Mouse (Mus musculus) hindbrain, embryonic 13.5 days (tissue): ENCODE results near the gene Wwtr1. TPM values are rescaled to one million over a fixed set of nuclear protein-coding genes. Genes with fewer than 3 reads are reported as not detected.

Experiments used
- ATAC-seq: fragments of 200-750 bp; cut with Nextera tagmentation; 2 replicates; pipeline ENCODE4 v1.8.0; 2017; ENCODE audit warnings: moderate TSS enrichment; ENCODE audit not compliant: low FRiP score
- H3K27ac ChIP-seq: fragments of 300-500 bp; sonication (generic); 2 replicates; pipeline ENCODE4 v1.5.1; 2015; ENCODE audit warnings: inconsistent platforms, mild to moderate bottlenecking, moderate library complexity
- H3K27me3 ChIP-seq: fragments of 300-500 bp; sonication (generic); 2 replicates; pipeline ENCODE4 v1.6.1; 2015; ENCODE audit warnings: mild to moderate bottlenecking, inconsistent platforms
- H3K36me3 ChIP-seq: fragments of 300-500 bp; sonication (generic); 2 replicates; pipeline ENCODE4 v1.6.1; 2015; ENCODE audit warnings: mild to moderate bottlenecking, inconsistent platforms
- H3K4me1 ChIP-seq: fragments of 300-500 bp; sonication (generic); replicated peaks from 2 replicates; pipeline ENCODE4 v1.6.1; 2015; ENCODE audit warnings: inconsistent platforms
- H3K4me2 ChIP-seq: fragments of 300-500 bp; sonication (generic); 2 replicates; pipeline ENCODE4 v1.6.1; 2015; ENCODE audit warnings: inconsistent platforms, mild to moderate bottlenecking, moderate library complexity
- H3K4me3 ChIP-seq: fragments of 300-500 bp; sonication (generic); 2 replicates; pipeline ENCODE4 v1.5.1; 2015; ENCODE audit warnings: mild to moderate bottlenecking, inconsistent platforms
- H3K9ac ChIP-seq: fragments of 300-500 bp; sonication (generic); 2 replicates; pipeline ENCODE4 v1.6.1; 2015; ENCODE audit warnings: mild to moderate bottlenecking, inconsistent platforms
- H3K9me3 ChIP-seq: fragments of 300-500 bp; sonication (generic); 2 replicates; pipeline ENCODE4 v1.6.1; 2016; ENCODE audit warnings: inconsistent platforms
- WGBS: fragments of 180-500 bp; shearing (Covaris S2); methylation state at CpG from one replicate; pipeline ENCODE4 v1.1.7; 2015; 5-methylcytosine and 5-hydroxymethylcytosine counted together
- polyA plus RNA-seq: library from polyadenylated mRNA; unstranded; fragments of >200 nt; fragmentation: Nextera tagmentation; extraction: Ambion mirVana; gene quantifications from 2 replicates; pipeline ENCODE4 v1.2.1, GENCODE M21; 2015

Gene Wwtr1
- polyA plus RNA-seq, 1 experiment from 2014 or later, result 9.9 TPM

- H3K4me3 ChIP-seq, result no peak overlapping the region
- no peak for ATAC-seq
- H3K36me3 ChIP-seq, result no peaks in the 10 kb centered on the region
- WGBS, result 77% methylated on average over 2 of the region's 2 CpGs
- H3K27ac ChIP-seq, result no peak overlapping the region
- H3K9ac ChIP-seq, result no peak overlapping the region
- no peaks in the 10 kb centered on the region for H3K9me3 ChIP-seq
- H3K4me1 ChIP-seq, result no peaks in the 10 kb centered on the region
- no peak overlapping the region for H3K4me2 ChIP-seq
- H3K27me3 ChIP-seq, result no peaks in the 10 kb centered on the region
These were observed 71.0 kb downstream of the Wwtr1 start for GRCm38 (mm10) chr3:57504756-57505155.

- Histone ChIP-seq H3K9ac (no peak overlapping the region), H3K36me3 (no peaks in the 10 kb centered on the region), H3K27me3 (no peaks in the 10 kb centered on the region), H3K4me1 (no peaks in the 10 kb centered on the region), H3K4me3 (no peak overlapping the region), H3K4me2 (no peak overlapping the region), H3K27ac (no peak overlapping the region), H3K9me3 (no peaks in the 10 kb centered on the region)
- 85% methylated on average over 10 of the region's 10 CpGs for WGBS
- no peak for ATAC-seq
These were observed 74.0 kb downstream of the Wwtr1 start for GRCm38 (mm10) chr3:57501596-57502220.

- H3K4me1 ChIP-seq, result no peaks in the 10 kb centered on the region
- H3K9me3 ChIP-seq, result no peaks in the 10 kb centered on the region
- WGBS, result 94% methylated on average over 9 of the region's 9 CpGs
- no peak overlapping the region for H3K4me2 ChIP-seq
- H3K36me3 ChIP-seq, result no peaks in the 10 kb centered on the region
- no peak overlapping the region for H3K4me3 ChIP-seq
- no peak overlapping the region for H3K27ac ChIP-seq
- ATAC-seq, result no peak
- H3K27me3 ChIP-seq, result no peaks in the 10 kb centered on the region
- H3K9ac ChIP-seq, result no peak overlapping the region
These were observed 74.9 kb downstream of the Wwtr1 start for GRCm38 (mm10) chr3:57500846-57501245.

- Histone ChIP-seq H3K9me3 (no peaks in the 10 kb centered on the region), H3K4me1 (no peaks in the 10 kb centered on the region), H3K36me3 (no peaks in the 10 kb centered on the region), H3K4me2 (no peak overlapping the region), H3K9ac (no peak overlapping the region), H3K27ac (no peak overlapping the region), H3K4me3 (no peak overlapping the region), H3K27me3 (no peaks in the 10 kb centered on the region)
- 93% methylated on average over 1 of the region's 1 CpGs for WGBS
- ATAC-seq, result no peak
These were observed 77.9 kb downstream of the Wwtr1 start for GRCm38 (mm10) chr3:57497791-57498190.

GRCm38 (mm10) chr3:57496428-57496827 is 79.3 kb downstream of the Wwtr1 start:
- H3K36me3 ChIP-seq, result no peaks in the 10 kb centered on the region
- no peak overlapping the region for H3K9ac ChIP-seq
- H3K27me3 ChIP-seq, result no peaks in the 10 kb centered on the region
- 65% methylated on average over 2 of the region's 2 CpGs for WGBS
- no peaks in the 10 kb centered on the region for H3K9me3 ChIP-seq
- H3K4me3 ChIP-seq, result no peak overlapping the region
- H3K4me1 ChIP-seq, result no peaks in the 10 kb centered on the region
- H3K27ac ChIP-seq, result no peak overlapping the region
- H3K4me2 ChIP-seq, result no peak overlapping the region
- ATAC-seq, result no peak

GRCm38 (mm10) chr3:57487455-57488153 is 88.1 kb downstream of the Wwtr1 start:
- H3K4me2 ChIP-seq, result no peak overlapping the region
- H3K9ac ChIP-seq, result no peak overlapping the region
- no peak overlapping the region for H3K27ac ChIP-seq
- no peaks in the 10 kb centered on the region for H3K27me3 ChIP-seq
- no peak overlapping the region for H3K4me3 ChIP-seq
- ATAC-seq, result no peak
- 81% methylated on average over 8 of the region's 8 CpGs for WGBS
- H3K36me3 ChIP-seq, result no peaks in the 10 kb centered on the region
- no peaks in the 10 kb centered on the region for H3K4me1 ChIP-seq
- H3K9me3 ChIP-seq, result no peaks in the 10 kb centered on the region

GRCm38 (mm10) chr3:57486068-57486467 is 89.6 kb downstream of the Wwtr1 start:
- Histone ChIP-seq H3K4me3 (no peak overlapping the region), H3K9ac (no peak overlapping the region), H3K4me2 (no peak overlapping the region), H3K27me3 (no peaks in the 10 kb centered on the region), H3K36me3 (no peaks in the 10 kb centered on the region), H3K9me3 (no peaks in the 10 kb centered on the region), H3K4me1 (no peaks in the 10 kb centered on the region), H3K27ac (no peak overlapping the region)
- 87% methylated on average over 4 of the region's 4 CpGs for WGBS
- ATAC-seq, result no peak

- WGBS, result 91% methylated on average over 5 of the region's 5 CpGs
- Histone ChIP-seq H3K4me1 (no peaks in the 10 kb centered on the region), H3K4me3 (no peak overlapping the region), H3K9ac (no peak overlapping the region), H3K27ac (no peak overlapping the region), H3K4me2 (no peak overlapping the region), H3K9me3 (no peaks in the 10 kb centered on the region), H3K36me3 (no peaks in the 10 kb centered on the region), H3K27me3 (no peaks in the 10 kb centered on the region)
- ATAC-seq, result no peak
These were observed 93.7 kb downstream of the Wwtr1 start for GRCm38 (mm10) chr3:57481981-57482380.

- Histone ChIP-seq H3K4me2 (no peak overlapping the region), H3K4me3 (no peak overlapping the region), H3K36me3 (no peaks in the 10 kb centered on the region), H3K9me3 (no peaks in the 10 kb centered on the region), H3K27me3 (no peaks in the 10 kb centered on the region), H3K4me1 (no peaks in the 10 kb centered on the region), H3K27ac (no peak overlapping the region), H3K9ac (no peak overlapping the region)
- no peak for ATAC-seq
- 82% methylated on average over 4 of the region's 4 CpGs for WGBS
These were observed 95.1 kb downstream of the Wwtr1 start for GRCm38 (mm10) chr3:57480640-57481039.

- Histone ChIP-seq H3K9ac (no peak overlapping the region), H3K36me3 (no peaks in the 10 kb centered on the region), H3K4me1 (peaks cover 25% of the 10 kb centered on the region), H3K4me2 (no peak overlapping the region), H3K27me3 (no peaks in the 10 kb centered on the region), H3K9me3 (no peaks in the 10 kb centered on the region), H3K27ac (no peak overlapping the region), H3K4me3 (no peak overlapping the region)
- no peak for ATAC-seq
- WGBS, result 88% methylated on average over 8 of the region's 8 CpGs
These were observed 101.3 kb downstream of the Wwtr1 start for GRCm38 (mm10) chr3:57474421-57474820.

- H3K27me3 ChIP-seq, result no peaks in the 10 kb centered on the region
- H3K36me3 ChIP-seq, result no peaks in the 10 kb centered on the region
- peak; percentile 76 for ATAC-seq
- no peak overlapping the region for H3K4me2 ChIP-seq
- 0 out of 2 replicates have a peak overlapping the region, but pooled peaks have one; percentile 13 for H3K9ac ChIP-seq
- no peak overlapping the region for H3K27ac ChIP-seq
- H3K4me1 ChIP-seq, result peaks cover 25% of the 10 kb centered on the region
- WGBS, result 28% methylated on average over 4 of the region's 4 CpGs
- H3K4me3 ChIP-seq, result no peak overlapping the region
- no peaks in the 10 kb centered on the region for H3K9me3 ChIP-seq
These were observed 103.3 kb downstream of the Wwtr1 start for GRCm38 (mm10) chr3:57472407-57472806.

GRCm38 (mm10) chr3:57470981-57471601 is 104.6 kb downstream of the Wwtr1 start:
- H3K27ac ChIP-seq, result peak overlapping the region; percentile 66
- WGBS, result 2% methylated on average over 15 of the region's 15 CpGs
- H3K36me3 ChIP-seq, result no peaks in the 10 kb centered on the region
- H3K9ac ChIP-seq, result peak overlapping the region; percentile 60; the same call in 1 of the 2 replicates
- peaks cover 25% of the 10 kb centered on the region for H3K4me1 ChIP-seq
- no peaks in the 10 kb centered on the region for H3K9me3 ChIP-seq
- H3K4me3 ChIP-seq, result peak overlapping the region; percentile 29
- H3K27me3 ChIP-seq, result no peaks in the 10 kb centered on the region
- peak overlapping the region; percentile 50 for H3K4me2 ChIP-seq
- peak; percentile 67; the same call in 1 of the 2 replicates for ATAC-seq
